8 mouse cellular contexts compared by ENCODE assay signal in the genomic region with DNA sequence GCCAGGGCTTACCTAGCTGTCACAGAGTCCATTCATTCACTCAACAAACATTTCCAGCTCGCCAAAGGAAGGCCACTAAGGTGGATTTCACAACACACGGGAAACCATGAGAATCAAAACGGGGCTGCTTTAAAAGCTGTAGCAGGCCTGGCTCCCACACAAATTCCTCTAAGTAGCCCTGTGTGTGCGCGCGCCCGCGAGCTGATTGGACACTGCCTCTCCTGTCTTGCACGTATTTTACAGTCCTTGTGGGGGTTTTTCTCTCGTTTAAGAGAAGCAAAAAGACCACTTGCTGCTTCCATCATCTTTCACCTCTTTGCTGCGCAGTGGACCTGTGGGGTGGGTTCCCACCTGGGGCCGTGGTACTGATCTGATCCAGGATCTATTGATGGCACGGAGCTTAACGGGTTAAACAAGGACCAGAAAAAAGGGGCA.
DNase-seq lines count a peak whose midpoint lies in the region; ATAC-seq and TF ChIP-seq lines count a peak whose summit lies in the region.

No protein-coding gene starts in this region.

- H3K27me3 ChIP-seq in stomach, postnatal 0 days (ENCODE audit: control insufficient read depth, insufficient read depth, low read length): no peaks in the 10 kb centered on the region

- H3K4me1 ChIP-seq in stomach, postnatal 0 days (replicated peaks; ENCODE audit: control insufficient read depth, insufficient read depth): peaks cover 6% of the 10 kb centered on the region; the same call in 1 of the 2 replicates

- peak overlapping the region; percentile 83 for H3K4me2 ChIP-seq in stomach, postnatal 0 days (replicated peaks; ENCODE audit: low read depth)

- H3K9ac ChIP-seq in stomach, postnatal 0 days (ENCODE audit: low read length): peak overlapping the region; percentile 53; the same call in 1 of the 2 replicates

- peak; percentile 70 for DNase-seq in adrenal gland, adult 2 months
- DNase-seq in cerebellum, postnatal 14 days: peak; percentile 72 to 79
- peak; percentile 36 to 39 for DNase-seq in frontal cortex, postnatal 25 days (ENCODE audit: low spot score in 2 of 2)
- DNase-seq in kidney, adult 11 months: peak; percentile 56
- peak; percentile 56 to 66 for DNase-seq in left cerebral cortex, postnatal 25 days (ENCODE audit: low spot score in 2 of 2)
- DNase-seq in mesoderm, embryonic 11.5 days (ENCODE audit: low read depth, low spot score): peak; percentile 43
- DNase-seq in stomach, postnatal 0 days (ENCODE audit: low spot score): peak; percentile 52
- DNase-seq in thymus, postnatal 0 days (ENCODE audit: low spot score): no peak

- H3K27ac ChIP-seq in stomach, postnatal 0 days (replicated peaks): peak overlapping the region; percentile 35; the same call in 1 of the 2 replicates

- H3K9me3 ChIP-seq in stomach, postnatal 0 days (ENCODE audit: control insufficient read depth, low read length): no peaks in the 10 kb centered on the region

- TF ChIP-seq CTCF in stomach, postnatal 0 days (IDR thresholded peaks at IDR 0.05; ENCODE audit: low read depth): no peak

- H3K4me3 ChIP-seq in stomach, postnatal 0 days (ENCODE audit: low read depth, low read length): peak overlapping the region; percentile 44

- H3K36me3 ChIP-seq in stomach, postnatal 0 days (ENCODE audit: control insufficient read depth, insufficient read depth, low read length): no peaks in the 10 kb centered on the region

- TF ChIP-seq EP300 in stomach, postnatal 0 days (optimal IDR thresholded peaks at IDR 0.05): no peak

- 3% methylated on average over 14 of the region's 14 CpGs for WGBS in stomach, postnatal 0 days

- intact Hi-C loops in left cerebral cortex, postnatal 25 days (cut with DNase I): loop anchor here (5.0 kb wide), 1 partner anchor 101 kb away; the partner anchor contains the start of genes Gm49711, Mrps6 and Slc5a3

- peak; percentile 45 for ATAC-seq in stomach, postnatal 0 days (ENCODE audit: low FRiP score, low TSS enrichment)
